Mouse (Mus musculus) lung, embryonic 15.5 days (tissue): ENCODE data around the gene Cfap46. TPM values are rescaled to one million over a fixed set of nuclear protein-coding genes. Genes with fewer than 3 reads are reported as not detected.

Source experiments
- ATAC-seq: fragments of 200-750 bp; cut with Nextera tagmentation; 2 replicates; pipeline ENCODE4 v1.8.0; 2017; ENCODE audit warnings: moderate number of reproducible peaks, borderline replicate concordance; ENCODE audit not compliant: low FRiP score, low TSS enrichment; ENCODE audit errors: extremely low read depth
- H3K27ac ChIP-seq: fragments of 300-500 bp; sonication (generic); 2 replicates; pipeline ENCODE4 v1.5.1; 2015; ENCODE audit warnings: moderate library complexity, mild to moderate bottlenecking, inconsistent platforms
- H3K27me3 ChIP-seq: fragments of 300-500 bp; sonication (generic); 2 replicates; pipeline ENCODE4 v1.6.1; 2015; ENCODE audit warnings: inconsistent platforms
- H3K36me3 ChIP-seq: fragments of 300-500 bp; sonication (generic); 2 replicates; pipeline ENCODE4 v1.6.1; 2015; ENCODE audit warnings: inconsistent platforms
- H3K4me1 ChIP-seq: fragments of 300-500 bp; sonication (generic); 2 replicates; pipeline ENCODE4 v1.6.1; 2015; ENCODE audit warnings: inconsistent platforms
- H3K4me2 ChIP-seq: fragments of 300-500 bp; sonication (generic); 2 replicates; pipeline ENCODE4 v1.6.1; 2015; ENCODE audit warnings: inconsistent platforms, mild to moderate bottlenecking, moderate library complexity
- H3K4me3 ChIP-seq: fragments of 300-500 bp; sonication (generic); 2 replicates; pipeline ENCODE4 v1.5.1; 2015; ENCODE audit warnings: mild to moderate bottlenecking, inconsistent platforms
- H3K9ac ChIP-seq: fragments of 300-500 bp; sonication (generic); 2 replicates; pipeline ENCODE4 v1.6.1; 2015; ENCODE audit warnings: inconsistent platforms
- H3K9me3 ChIP-seq: fragments of 300-500 bp; sonication (generic); 2 replicates; pipeline ENCODE4 v1.6.1; 2016; ENCODE audit warnings: inconsistent platforms
- WGBS: fragments of 180-500 bp; shearing (Covaris S2); methylation state at CpG from one replicate; pipeline ENCODE4 v1.1.7; 2015; 5-methylcytosine and 5-hydroxymethylcytosine counted together
- polyA plus RNA-seq: library from polyadenylated mRNA; unstranded; fragments of >200 nt; fragmentation: Nextera tagmentation; extraction: Ambion mirVana; gene quantifications from 2 replicates; pipeline ENCODE4 v1.2.1, GENCODE M21; 2015

The Cfap46 gene
- polyA plus RNA-seq: 0.82 and 1.3 TPM in 2 replicates

DNA sequence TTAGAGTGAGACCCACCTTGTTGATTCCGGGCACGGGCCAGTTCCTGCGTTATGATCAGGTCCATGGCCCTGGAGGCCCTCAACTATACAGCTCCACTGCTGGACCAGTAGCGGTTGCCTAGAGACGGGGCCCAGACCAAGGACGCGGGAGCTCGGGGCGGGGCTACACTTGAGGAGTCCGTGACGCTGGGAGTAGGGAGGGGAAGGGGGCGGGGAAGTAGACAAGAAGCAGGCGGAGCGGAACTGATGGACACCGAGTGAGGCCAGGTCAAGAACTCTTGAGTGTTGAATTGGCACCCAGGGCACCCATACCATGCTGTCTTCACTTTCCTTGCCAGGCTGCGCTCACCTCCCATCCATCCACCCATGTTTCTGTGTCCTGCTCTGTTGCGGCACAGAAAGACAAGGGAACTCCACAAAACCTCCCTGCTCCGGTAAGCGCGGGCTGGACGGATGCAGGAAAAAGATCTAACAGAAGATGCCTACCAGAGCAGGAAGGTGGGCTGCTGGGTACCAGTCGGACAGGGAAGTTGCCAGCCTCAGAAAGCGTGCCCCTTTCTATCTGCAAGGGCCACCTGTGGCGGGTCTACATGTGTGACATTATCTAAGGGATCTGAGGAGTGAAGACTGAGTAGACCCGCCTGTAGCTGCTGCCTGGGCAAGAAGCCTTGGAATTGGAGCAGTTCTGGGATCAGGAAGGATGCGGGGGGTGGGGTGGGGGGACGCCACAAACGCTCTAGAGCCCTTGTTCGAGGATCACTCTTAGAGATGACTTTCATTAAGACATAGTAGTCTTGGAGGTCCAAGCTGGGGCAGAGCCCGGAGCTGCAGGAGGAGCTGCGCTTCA, at the start of gene Cfap46:
Gene Cfap46, minus strand, starts transcription at position 112 of the 847 bp plus-strand sequence.
- 1% methylated on average over 31 of the region's 31 CpGs for WGBS
- Histone ChIP-seq H3K9me3 (no peaks in the 10 kb centered on the region), H3K4me1 (peaks cover 8% of the 10 kb centered on the region), H3K9ac (peak within 1 kb of the TSS; percentile 38), H3K4me2 (peak within 1 kb of the TSS; percentile 82), H3K27me3 (peaks cover 8% of the 10 kb centered on the region; the same call in 1 of the 2 replicates), H3K36me3 (no peaks in the 10 kb centered on the region), H3K27ac (no peak within 1 kb of the TSS), H3K4me3 (peak within 1 kb of the TSS; percentile 56)
- ATAC-seq: peak; percentile 90; the same call in 1 of the 2 replicates

GRCm38 (mm10) chr7:139731276-139731696, 47.7 kb upstream of the Cfap46 start:
- no peaks in the 10 kb centered on the region for H3K9me3 ChIP-seq
- ATAC-seq: peak; percentile 75; the same call in 1 of the 2 replicates
- no peak overlapping the region for H3K4me3 ChIP-seq
- H3K27ac ChIP-seq: peak overlapping the region; percentile 24; the same call in 1 of the 2 replicates
- peaks cover 6% of the 10 kb centered on the region for H3K4me1 ChIP-seq
- no peaks in the 10 kb centered on the region for H3K27me3 ChIP-seq
- H3K9ac ChIP-seq: no peak overlapping the region
- 14% methylated on average over 8 of the region's 8 CpGs for whole genome bisulfite sequencing
- 0 out of 2 replicates have a peak overlapping the region, but pooled peaks have one; percentile 8 for H3K4me2 ChIP-seq
- H3K36me3 ChIP-seq: no peaks in the 10 kb centered on the region

DNA sequence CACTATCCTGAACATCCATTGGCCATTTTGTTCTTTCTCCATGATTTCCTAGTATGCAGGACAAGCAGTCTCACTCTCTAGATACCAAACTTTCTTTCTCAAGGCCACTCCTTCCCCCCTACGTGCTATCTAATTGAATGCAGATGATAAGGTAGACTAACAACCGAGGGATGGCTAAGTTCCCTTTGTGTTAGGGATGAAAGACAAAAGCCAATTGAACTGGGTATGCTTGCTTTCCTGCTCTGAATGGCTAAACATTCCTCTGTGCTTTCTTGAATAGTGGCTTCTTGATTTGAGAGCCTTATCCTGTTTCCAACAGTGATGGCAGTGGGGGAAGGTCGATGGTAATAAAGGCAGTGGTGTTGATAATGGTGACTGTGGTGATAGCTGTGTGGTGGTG, 43.5 kb upstream of the Cfap46 start:
- Histone ChIP-seq H3K27ac (no peak overlapping the region), H3K4me1 (peaks cover 6% of the 10 kb centered on the region), H3K9ac (no peak overlapping the region), H3K4me2 (no peak overlapping the region), H3K36me3 (no peaks in the 10 kb centered on the region), H3K27me3 (no peaks in the 10 kb centered on the region), H3K9me3 (no peaks in the 10 kb centered on the region), H3K4me3 (no peak overlapping the region)
- WGBS: 32% methylated on average over 3 of the region's 3 CpGs
- no peak for ATAC-seq

GRCm38 (mm10) chr7:139725641-139726040, 42.0 kb upstream of the Cfap46 start:
- no peaks in the 10 kb centered on the region for H3K36me3 ChIP-seq
- H3K27me3 ChIP-seq: no peaks in the 10 kb centered on the region
- no peak overlapping the region for H3K4me3 ChIP-seq
- H3K4me1 ChIP-seq: no peaks in the 10 kb centered on the region
- no peaks in the 10 kb centered on the region for H3K9me3 ChIP-seq
- no peak for ATAC-seq
- H3K27ac ChIP-seq: no peak overlapping the region
- H3K9ac ChIP-seq: no peak overlapping the region
- WGBS: 37% methylated on average over 1 of the region's 1 CpGs
- H3K4me2 ChIP-seq: no peak overlapping the region

- H3K4me2 ChIP-seq: no peak overlapping the region
- WGBS: 70% methylated on average over 4 of the region's 4 CpGs
- no peaks in the 10 kb centered on the region for H3K9me3 ChIP-seq
- no peaks in the 10 kb centered on the region for H3K4me1 ChIP-seq
- no peak overlapping the region for H3K27ac ChIP-seq
- H3K9ac ChIP-seq: no peak overlapping the region
- no peaks in the 10 kb centered on the region for H3K36me3 ChIP-seq
- no peak overlapping the region for H3K4me3 ChIP-seq
- no peak for ATAC-seq
- no peaks in the 10 kb centered on the region for H3K27me3 ChIP-seq
These were observed 40.4 kb upstream of the Cfap46 start for GRCm38 (mm10) chr7:139723986-139724385.

DNA sequence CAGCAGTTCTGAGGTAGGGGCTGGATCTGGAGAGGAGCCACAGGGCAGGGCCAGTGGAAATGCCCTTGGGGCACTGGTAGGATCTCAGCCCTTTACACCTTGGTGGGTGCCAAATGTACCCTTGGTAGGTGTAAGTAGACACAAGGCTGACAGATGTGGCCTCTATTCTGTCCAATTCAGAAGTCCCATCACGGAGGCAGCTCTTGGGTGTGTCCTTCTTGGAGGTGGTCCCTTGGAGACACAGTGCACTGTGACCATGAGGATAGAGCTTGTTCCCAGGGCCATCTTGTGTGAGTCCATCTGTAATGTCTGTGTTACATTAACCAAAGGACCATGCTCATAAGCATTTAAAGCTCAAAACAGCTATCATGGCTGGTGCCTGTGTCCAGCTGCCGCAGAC, 37.6 kb upstream of the Cfap46 start:
- ATAC-seq: no peak
- no peaks in the 10 kb centered on the region for H3K9me3 ChIP-seq
- WGBS: 86% methylated on average over 2 of the region's 2 CpGs
- no peaks in the 10 kb centered on the region for H3K36me3 ChIP-seq
- no peak overlapping the region for H3K4me3 ChIP-seq
- no peak overlapping the region for H3K27ac ChIP-seq
- H3K27me3 ChIP-seq: no peaks in the 10 kb centered on the region
- no peaks in the 10 kb centered on the region for H3K4me1 ChIP-seq
- H3K4me2 ChIP-seq: no peak overlapping the region
- H3K9ac ChIP-seq: no peak overlapping the region

GRCm38 (mm10) chr7:139717781-139718180, 34.2 kb upstream of the Cfap46 start:
- no peaks in the 10 kb centered on the region for H3K36me3 ChIP-seq
- H3K9ac ChIP-seq: no peak overlapping the region
- H3K4me1 ChIP-seq: no peaks in the 10 kb centered on the region
- no peak overlapping the region for H3K4me2 ChIP-seq
- ATAC-seq: no peak
- no peak overlapping the region for H3K27ac ChIP-seq
- WGBS: 63% methylated on average over 8 of the region's 8 CpGs
- no peak overlapping the region for H3K4me3 ChIP-seq
- H3K9me3 ChIP-seq: no peaks in the 10 kb centered on the region
- H3K27me3 ChIP-seq: no peaks in the 10 kb centered on the region

- Histone ChIP-seq H3K27ac (no peak overlapping the region), H3K27me3 (no peaks in the 10 kb centered on the region), H3K4me2 (no peak overlapping the region), H3K4me3 (no peak overlapping the region), H3K9ac (no peak overlapping the region), H3K36me3 (no peaks in the 10 kb centered on the region), H3K9me3 (no peaks in the 10 kb centered on the region), H3K4me1 (no peaks in the 10 kb centered on the region)
- ATAC-seq: no peak
These were observed 28.2 kb upstream of the Cfap46 start for GRCm38 (mm10) chr7:139711821-139712220.

DNA sequence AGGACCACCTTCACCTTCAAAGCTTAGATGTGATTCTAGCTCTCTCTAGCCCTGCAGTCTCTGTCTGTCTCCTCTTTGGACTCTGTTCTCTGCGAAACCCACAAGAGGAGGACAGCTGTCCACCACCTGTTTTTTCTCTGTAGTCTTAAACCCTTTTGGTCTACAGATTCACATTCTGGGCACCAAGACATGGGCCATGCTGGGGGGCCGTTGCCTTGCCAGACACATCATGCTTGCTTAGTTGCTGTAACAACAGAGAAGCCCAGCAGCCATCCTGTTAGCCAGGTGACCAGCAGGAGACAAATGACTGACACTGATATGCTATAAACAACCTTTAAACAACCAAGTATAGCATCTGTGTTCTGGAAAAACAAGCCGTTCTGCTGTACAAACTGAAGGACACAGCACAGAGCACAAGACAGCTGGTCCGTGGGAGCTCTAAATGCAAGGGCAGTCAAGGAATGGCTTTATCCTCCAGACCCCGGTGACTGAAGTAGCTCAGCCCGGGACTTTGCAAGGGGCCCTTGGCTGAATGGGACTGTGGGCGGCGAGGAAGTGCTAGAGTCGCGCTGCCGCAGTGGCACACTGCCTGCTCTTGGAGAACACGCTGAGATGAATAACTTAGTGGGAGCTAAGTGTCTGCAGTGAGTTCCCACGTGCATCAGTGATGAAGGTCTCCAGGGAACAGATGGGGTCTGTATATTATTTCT, 22.9 kb upstream of the Cfap46 start:
- Histone ChIP-seq H3K27me3 (peaks cover 7% of the 10 kb centered on the region; the same call in 1 of the 2 replicates), H3K9me3 (no peaks in the 10 kb centered on the region), H3K4me1 (no peaks in the 10 kb centered on the region), H3K4me3 (no peak overlapping the region), H3K4me2 (no peak overlapping the region), H3K36me3 (no peaks in the 10 kb centered on the region), H3K27ac (no peak overlapping the region), H3K9ac (no peak overlapping the region)
- no peak for ATAC-seq
- 46% methylated on average over 13 of the region's 13 CpGs for WGBS

DNA sequence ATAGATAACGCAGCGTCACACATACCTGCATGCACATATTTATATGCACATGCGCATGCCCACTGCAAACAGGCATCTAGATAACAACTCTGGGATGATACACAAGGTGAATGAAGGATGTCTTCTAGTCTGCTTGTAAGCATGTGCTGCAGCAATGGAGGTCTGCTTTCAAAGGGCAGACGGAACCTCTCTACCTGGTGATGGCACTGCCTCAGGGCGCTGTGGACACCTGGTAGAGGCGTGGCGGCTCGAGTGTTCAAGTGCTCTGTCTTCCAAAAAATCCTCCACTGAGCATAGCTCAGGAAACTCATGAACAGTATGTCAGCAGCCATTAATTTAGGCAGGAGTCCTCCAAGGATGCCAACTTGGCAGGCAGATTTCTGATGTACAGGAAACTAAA, 22.2 kb upstream of the Cfap46 start:
- peaks cover 7% of the 10 kb centered on the region; the same call in 1 of the 2 replicates for H3K27me3 ChIP-seq
- H3K9ac ChIP-seq: no peak overlapping the region
- H3K4me2 ChIP-seq: no peak overlapping the region
- no peaks in the 10 kb centered on the region for H3K9me3 ChIP-seq
- H3K27ac ChIP-seq: no peak overlapping the region
- WGBS: 88% methylated on average over 8 of the region's 8 CpGs
- H3K36me3 ChIP-seq: no peaks in the 10 kb centered on the region
- no peak for ATAC-seq
- no peaks in the 10 kb centered on the region for H3K4me1 ChIP-seq
- no peak overlapping the region for H3K4me3 ChIP-seq

DNA sequence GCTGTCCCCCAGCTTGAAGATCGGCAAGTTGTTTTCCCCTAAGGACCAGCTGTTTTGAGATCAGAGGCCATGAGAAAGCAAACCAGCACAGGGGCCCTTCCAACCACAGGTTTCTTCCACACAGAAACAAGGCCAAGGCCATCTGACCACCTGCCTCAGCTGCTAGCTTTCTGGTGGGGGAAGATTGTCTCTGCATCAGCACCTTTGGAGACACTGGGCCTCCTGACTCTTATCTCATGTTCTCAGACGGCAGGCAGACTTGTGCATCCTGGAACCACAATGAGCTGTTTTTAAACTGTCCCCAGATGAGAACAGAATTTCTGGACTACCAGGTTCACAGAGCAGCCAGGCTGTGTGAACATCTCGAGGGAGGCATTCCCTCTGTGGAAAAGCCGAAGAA, 21.5 kb upstream of the Cfap46 start:
- ATAC-seq: no peak
- 53% methylated on average over 4 of the region's 4 CpGs for WGBS
- H3K4me2 ChIP-seq: no peak overlapping the region
- no peaks in the 10 kb centered on the region for H3K4me1 ChIP-seq
- no peak overlapping the region for H3K27ac ChIP-seq
- H3K4me3 ChIP-seq: no peak overlapping the region
- no peaks in the 10 kb centered on the region for H3K36me3 ChIP-seq
- no peak overlapping the region for H3K9ac ChIP-seq
- H3K27me3 ChIP-seq: peaks cover 7% of the 10 kb centered on the region; the same call in 1 of the 2 replicates
- no peaks in the 10 kb centered on the region for H3K9me3 ChIP-seq

DNA sequence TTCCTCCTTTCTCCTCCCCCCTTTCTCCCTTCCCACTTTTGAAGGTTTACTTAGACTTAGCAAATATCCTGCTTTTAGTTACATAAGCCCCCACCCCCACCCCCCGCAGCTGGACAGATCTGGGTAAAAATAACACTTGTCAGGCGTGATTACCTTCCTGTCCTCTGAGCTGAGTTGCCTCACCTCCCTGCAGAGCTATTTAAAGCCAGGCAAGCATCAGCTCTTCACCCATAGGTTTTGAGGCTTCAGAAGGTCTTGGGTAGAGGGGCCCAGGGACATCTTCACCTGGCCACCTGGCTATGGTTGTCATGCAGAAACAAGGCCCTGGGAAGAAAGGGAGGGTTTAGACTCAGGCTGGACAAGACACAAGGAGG, 20.2 kb upstream of the Cfap46 start:
- Histone ChIP-seq H3K9ac (no peak overlapping the region), H3K4me1 (no peaks in the 10 kb centered on the region), H3K9me3 (no peaks in the 10 kb centered on the region), H3K36me3 (no peaks in the 10 kb centered on the region), H3K27me3 (peaks cover 7% of the 10 kb centered on the region; the same call in 1 of the 2 replicates), H3K4me3 (no peak overlapping the region), H3K4me2 (no peak overlapping the region), H3K27ac (no peak overlapping the region)
- WGBS: 8% methylated on average over 2 of the region's 2 CpGs
- ATAC-seq: no peak
